Mouse (Mus musculus): Measurements from ENCODE around the gene Dennd5b.

- TF ChIP-seq CTCF (IDR thresholded peaks at IDR 0.05; ENCODE audit: low read depth) (no peak), EP300 (IDR thresholded peaks at IDR 0.05; ENCODE audit: low read depth) (no peak)
Observed at GRCm38 (mm10) chr6:149139471-149139870, 38.0 kb upstream of the Dennd5b start, which contains the start of gene Etfbkmt.

Data from liver, embryonic 14.5 days (tissue).